Mouse (Mus musculus) small intestine, adult 2 months (tissue): ENCODE data around the gene Etnk2.

Source experiments
- CTCF ChIP-seq: fragments of 200-500 bp; IDR thresholded peaks from 2 replicates; pipeline ENCODE4 v1.5.1; 2012; ENCODE audit warnings: low read depth, mild to moderate bottlenecking, control low read depth, inconsistent platforms, low read length, moderate library complexity, mixed read lengths; ENCODE audit not compliant: insufficient replicate concordance, insufficient read length; ENCODE audit errors: extremely low read depth
- POLR2A ChIP-seq: fragments of 200-500 bp; IDR thresholded peaks from 2 replicates; pipeline ENCODE4 v1.6.1; 2012; ENCODE audit warnings: low read depth, mild to moderate bottlenecking, control low read depth, inconsistent platforms, low read length, moderate library complexity

DNA sequence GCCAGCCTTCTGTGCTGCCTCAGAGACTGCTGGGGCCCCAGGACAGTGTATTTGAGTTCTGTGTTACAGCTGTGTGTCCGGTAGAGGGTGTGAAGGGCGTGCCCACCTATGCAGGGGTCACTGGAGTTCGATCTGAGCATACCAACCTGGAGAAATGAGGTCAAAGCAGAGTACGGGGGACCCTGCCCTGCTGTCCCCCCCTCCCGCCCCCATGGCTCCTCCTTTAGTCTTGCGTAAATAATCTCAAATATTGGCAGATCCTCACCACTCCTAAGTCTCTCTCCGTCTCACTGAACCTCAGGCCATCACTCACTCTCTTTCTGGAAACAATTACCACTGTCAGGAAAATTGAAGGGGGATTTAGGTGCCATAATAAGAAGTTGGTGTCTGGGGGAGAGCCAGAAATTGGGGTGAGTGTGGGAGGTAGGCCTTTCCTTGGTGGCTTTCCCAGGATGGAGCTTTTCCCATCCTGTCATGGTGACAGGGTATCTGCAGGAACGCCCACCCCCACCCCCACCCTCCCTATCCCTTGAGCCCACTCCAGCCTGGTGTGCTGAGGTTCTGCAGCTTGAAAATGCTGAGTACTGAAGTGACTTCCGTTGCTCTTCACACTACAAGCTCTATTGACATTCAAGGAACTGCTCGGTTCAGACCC, 3.7 kb downstream of the Etnk2 start:
- TF ChIP-seq CTCF = no peak
- no peak for TF ChIP-seq POLR2A
